In the genomic region with DNA sequence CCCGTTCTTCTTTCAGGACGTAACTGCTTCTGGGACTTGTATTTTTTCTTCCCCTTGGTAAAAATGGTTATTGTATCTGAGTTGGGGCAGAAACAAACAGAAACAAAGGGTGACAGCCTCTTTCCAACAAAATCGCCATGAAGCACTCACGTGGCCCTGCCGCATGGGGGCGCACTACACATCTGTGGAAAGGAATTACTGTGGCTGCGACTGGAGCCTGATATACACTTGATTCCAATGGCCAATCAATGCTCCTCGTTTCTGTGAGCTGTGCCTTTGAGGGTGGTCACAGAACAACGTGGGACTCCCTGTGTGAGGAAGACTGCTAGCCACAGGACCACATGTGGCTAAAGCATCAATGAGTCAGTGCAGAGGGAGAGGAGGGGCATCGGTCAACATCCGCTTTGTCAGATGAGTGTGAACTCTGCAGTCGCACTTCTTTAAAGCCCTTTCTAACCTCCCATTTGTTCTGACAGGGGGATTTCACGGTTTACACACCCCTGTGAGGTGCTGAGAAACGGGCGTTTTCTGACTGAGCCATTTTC, we compare ENCODE assay signal across 13 mouse cellular contexts. TPM values are rescaled to one million over a fixed set of nuclear protein-coding genes. Genes with fewer than 3 reads are reported as not detected.
DNase-seq lines count a peak whose midpoint lies in the region; ATAC-seq and TF ChIP-seq lines count a peak whose summit lies in the region.
"Had no signal": no experiment of that assay in that cellular context is flagged by ENCODE, and none has a peak within 500 bp of the region (broad histone marks: within the 10 kb centered on the region; RNA-seq: fewer than 3 reads in every experiment).

No protein-coding gene starts in this region.

- TF ChIP-seq POLR2A in kidney, adult 2 months (IDR thresholded peaks at IDR 0.05; ENCODE audit: low read depth, low read length): no peak

- no peaks in the 10 kb centered on the region for H3K36me3 ChIP-seq in kidney, adult 2 months (ENCODE audit: control insufficient read depth, insufficient read depth, low read length)
- peaks cover 46% of the 10 kb centered on the region for H3K36me3 ChIP-seq in kidney, embryonic 15.5 days
- no peaks in the 10 kb centered on the region for H3K36me3 ChIP-seq in E14TG2a.4 (ENCODE audit: insufficient read depth, low read length)

- H3K27ac ChIP-seq in kidney, adult 2 months (ENCODE audit: insufficient read depth, low read depth, low read length): no peak overlapping the region
- no peak overlapping the region for H3K27ac ChIP-seq in kidney, embryonic 15.5 days
- H3K27ac ChIP-seq: embryonic facial prominence, embryonic 13.5 days; heart, embryonic 15.5 days; neural tube, embryonic 12.5 days had no signal

- H3K4me2 ChIP-seq in kidney, embryonic 15.5 days: no peak overlapping the region
- H3K4me2 ChIP-seq: embryonic facial prominence, embryonic 13.5 days; heart, embryonic 15.5 days; neural tube, embryonic 12.5 days had no signal

- no peaks in the 10 kb centered on the region for H3K27me3 ChIP-seq in kidney, adult 2 months (replicated peaks; ENCODE audit: control insufficient read depth, insufficient read depth, low read length)
- H3K27me3 ChIP-seq in kidney, embryonic 15.5 days: no peaks in the 10 kb centered on the region
- H3K27me3 ChIP-seq in E14TG2a.4 (ENCODE audit: insufficient read depth, low read length): no peaks in the 10 kb centered on the region
- H3K27me3 ChIP-seq: embryonic facial prominence, embryonic 13.5 days; heart, embryonic 15.5 days; neural tube, embryonic 12.5 days had no signal

- no peaks in the 10 kb centered on the region for H3K9me3 ChIP-seq in kidney, embryonic 15.5 days (replicated peaks)
- peaks cover 1% of the 10 kb centered on the region; the same call in 1 of the 2 replicates for H3K9me3 ChIP-seq in E14TG2a.4 (ENCODE audit: low read length)
- H3K9me3 ChIP-seq: embryonic facial prominence, embryonic 13.5 days; heart, embryonic 15.5 days; neural tube, embryonic 12.5 days had no signal

- H3K4me1 ChIP-seq in kidney, adult 2 months (ENCODE audit: control insufficient read depth, insufficient read depth, low read length): no peaks in the 10 kb centered on the region
- 0 out of 2 replicates have a peak, but pooled peaks cover 2% of the 10 kb centered on the region for H3K4me1 ChIP-seq in kidney, embryonic 15.5 days
- peaks cover 14% of the 10 kb centered on the region for H3K4me1 ChIP-seq in E14TG2a.4 (replicated peaks; ENCODE audit: low read depth, low read length)
- H3K4me1 ChIP-seq: neural tube, embryonic 12.5 days had no signal

- 71% methylated on average over 15 of the region's 15 CpGs for WGBS in kidney, adult 2 months
- WGBS in kidney, embryonic 15.5 days: 67% methylated on average over 15 of the region's 15 CpGs

- H3K9ac ChIP-seq in kidney, embryonic 15.5 days: no peak overlapping the region
- H3K9ac ChIP-seq: embryonic facial prominence, embryonic 13.5 days; heart, embryonic 15.5 days; neural tube, embryonic 12.5 days had no signal

- H3K4me3 ChIP-seq in kidney, adult 2 months (ENCODE audit: insufficient read depth, low read depth, low read length): no peak overlapping the region
- H3K4me3 ChIP-seq in kidney, embryonic 15.5 days (replicated peaks): no peak overlapping the region
- H3K4me3 ChIP-seq in E14TG2a.4 (replicated peaks; ENCODE audit: low read length): no peak overlapping the region
- H3K4me3 ChIP-seq: embryonic facial prominence, embryonic 13.5 days; heart, embryonic 15.5 days; neural tube, embryonic 12.5 days had no signal

- no peak for ATAC-seq in kidney, embryonic 15.5 days (replicated peaks; ENCODE audit: low FRiP score)
- ATAC-seq in granulocyte monocyte progenitor cell, adult 5-6 weeks (replicated peaks; ENCODE audit: poor library complexity, severe bottlenecking): 0 out of 2 replicates have a peak, but pooled peaks have one; percentile 20
- no peak for ATAC-seq in frontal cortex, adult (ENCODE audit: low TSS enrichment)

- no peak for DNase-seq in kidney, adult 2 months
- peak; percentile 13 for DNase-seq in A20 (ENCODE audit: low read depth, low spot score)
- no peak for DNase-seq in kidney, adult 18-20 months
- DNase-seq: gastrocnemius, postnatal 10 days; layer of hippocampus, adult 9-11 months; right cerebral cortex, postnatal 14 days had no signal

- peak; percentile 52 for TF ChIP-seq CTCF in kidney, adult 2 months (conservative IDR thresholded peaks at IDR 0.05; ENCODE audit: insufficient read depth, insufficient read length, low read depth, low read length)
- TF ChIP-seq CTCF in E14TG2a.4 (conservative IDR thresholded peaks at IDR 0.05; ENCODE audit: low read length): peak; percentile 79

RNA-seq across cellular contexts. Expression of a gene that starts 39.8 kb away (rescaled TPM):
- polyA plus RNA-seq in kidney, adult 2 months (2012; rRNA removed): 4.0 and 5.0 TPM in 2 replicates
- 31.0 and 31.7 TPM in 2 replicates for polyA plus RNA-seq in kidney, embryonic 15.5 days (2015; fragmentation: Nextera tagmentation; extraction: Ambion mirVana)
- 9.7 and 12.7 TPM in 2 replicates for total RNA-seq in granulocyte monocyte progenitor cell, adult 5-6 weeks (2014; fragmentation: Nextera tagmentation)
- total RNA-seq in granulocyte monocyte progenitor cell, adult 5-6 weeks (2017): 19.9 and 20.8 TPM in 2 replicates

RNA-seq across cellular contexts. Expression of a gene that starts 39.9 kb away (rescaled TPM):
- 33.4 and 35.1 TPM in 2 replicates for polyA plus RNA-seq in kidney, adult 2 months (2012; rRNA removed)
- polyA plus RNA-seq in kidney, embryonic 15.5 days (2015; fragmentation: Nextera tagmentation; extraction: Ambion mirVana): 11.0 and 11.5 TPM in 2 replicates
- total RNA-seq in granulocyte monocyte progenitor cell, adult 5-6 weeks (2014; fragmentation: Nextera tagmentation): 17.0 and 27.6 TPM in 2 replicates
- total RNA-seq in granulocyte monocyte progenitor cell, adult 5-6 weeks (2017): 9.0 and 11.8 TPM in 2 replicates

RNA-seq across cellular contexts. Expression of a gene that starts 58.4 kb away (rescaled TPM):
- polyA plus RNA-seq in kidney, adult 2 months (2012; rRNA removed): 45.3 and 48.1 TPM in 2 replicates
- 90.7 and 92.4 TPM in 2 replicates for polyA plus RNA-seq in kidney, embryonic 15.5 days (2015; fragmentation: Nextera tagmentation; extraction: Ambion mirVana)
- total RNA-seq in granulocyte monocyte progenitor cell, adult 5-6 weeks (2014; fragmentation: Nextera tagmentation): not detected in 2 replicates
- 0.88 TPM in 1 of 2 replicates, not detected in the other for total RNA-seq in granulocyte monocyte progenitor cell, adult 5-6 weeks (2017)
